Comparison of ENCODE assay signal across 18 mouse cellular contexts in genomic region chr5:137043997-137044396, GRCm38 (mm10). TPM values are rescaled to one million over a fixed set of nuclear protein-coding genes. Genes with fewer than 3 reads are reported as not detected.
"Had no signal": no experiment of that assay in that cellular context is flagged by ENCODE, and none has a peak within 500 bp of the region (broad histone marks: within the 10 kb centered on the region; RNA-seq: fewer than 3 reads in every experiment).

No protein-coding gene starts in this region.

- H3K27me3 ChIP-seq: neural tube, embryonic 13.5 days; neural tube, embryonic 15.5 days; stomach, embryonic 15.5 days had no signal

- DNase-seq: retina, postnatal 1 day; right cerebral cortex, adult 18-20 months; right cerebral cortex, postnatal 14 days; right cerebral cortex, postnatal 25 days; right cerebral cortex, postnatal 4 days; spleen, adult 18-20 months; thymus, adult 18-20 months; thymus, adult 2 months; thymus, postnatal 14 days; thymus, postnatal 25 days; thymus, postnatal 36 days; thymus, postnatal 4 days had no signal

- H3K4me3 ChIP-seq: neural tube, embryonic 15.5 days had no signal

- H3K9me3 ChIP-seq: neural tube, embryonic 13.5 days; neural tube, embryonic 15.5 days; stomach, embryonic 15.5 days had no signal

- H3K9ac ChIP-seq: neural tube, embryonic 15.5 days; stomach, embryonic 15.5 days had no signal

- H3K27ac ChIP-seq: neural tube, embryonic 13.5 days; neural tube, embryonic 15.5 days; stomach, embryonic 15.5 days; stomach, postnatal 0 days had no signal

RNA-seq across cellular contexts. Expression of gene Vgf, which starts 17.8 kb away (rescaled TPM):
- total RNA-seq: neutrophil, adult 5-6 weeks had no signal
- polyA plus RNA-seq: spleen, adult 2 months had no signal

RNA-seq across cellular contexts. Expression of gene Serpine1, which starts 28.1 kb away (rescaled TPM):
- total RNA-seq: neutrophil, adult 5-6 weeks had no signal
